Mouse (Mus musculus): ENCODE measurements at regions not wholly inside any gene's neighbourhood (a gene's known extent, or its start where the extent isn't known, plus 50 kb on each side); places are given as distances from the start of the nearest gene placed in this dataset.

DNA sequence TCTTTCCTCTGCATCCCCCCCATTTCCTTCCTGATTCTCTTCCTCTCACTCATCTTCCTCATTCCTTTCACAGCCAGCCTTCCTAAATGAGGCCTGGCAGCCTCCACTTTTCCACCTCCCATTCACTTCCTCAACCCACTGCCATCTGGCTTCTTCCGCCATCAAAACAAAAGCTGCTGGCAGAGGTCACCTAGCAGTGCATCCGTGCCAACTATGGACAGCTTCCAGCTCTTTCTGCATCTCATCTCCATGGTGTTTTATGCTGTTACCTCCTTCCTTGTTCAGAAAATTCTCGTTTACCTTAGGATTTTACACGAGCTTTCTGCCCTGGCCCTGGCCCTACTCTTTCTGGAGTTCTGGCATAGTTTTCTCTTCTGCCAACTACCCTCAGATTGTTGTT lies 262.9 kb upstream of the Rps6ka3 start:
- no peaks in the 10 kb centered on the region for H3K36me3 ChIP-seq (ENCODE audit: control insufficient read depth, insufficient read depth, low read length)
- no peaks in the 10 kb centered on the region for H3K9me3 ChIP-seq (ENCODE audit: control insufficient read depth, low read length)
- H3K4me2 ChIP-seq (ENCODE audit: low read length), result no peak overlapping the region
- ATAC-seq (ENCODE audit: insufficient number of reproducible peaks, insufficient read depth, low FRiP score, low read depth), result no peak
- no peaks in the 10 kb centered on the region for H3K4me1 ChIP-seq (ENCODE audit: control insufficient read depth in 2 of 2, insufficient read depth in 2 of 2, low read length in 2 of 2)
- 60% methylated on average over 4 of the region's 4 CpGs for WGBS
- no peaks in the 10 kb centered on the region for H3K27me3 ChIP-seq (ENCODE audit: control insufficient read depth, insufficient read depth, low read length)
- no peak overlapping the region for H3K4me3 ChIP-seq (ENCODE audit: control insufficient read depth in 1 of 2, insufficient read depth in 1 of 2, low read depth in 1 of 2, low read length in 2 of 2)
- no peak overlapping the region for H3K27ac ChIP-seq (replicated peaks in 1 of 2; ENCODE audit: control insufficient read depth in 1 of 2, insufficient read depth in 1 of 2, low read depth in 2 of 2, low read length in 2 of 2)
- no peak overlapping the region for H3K9ac ChIP-seq (ENCODE audit: low read length)

DNA sequence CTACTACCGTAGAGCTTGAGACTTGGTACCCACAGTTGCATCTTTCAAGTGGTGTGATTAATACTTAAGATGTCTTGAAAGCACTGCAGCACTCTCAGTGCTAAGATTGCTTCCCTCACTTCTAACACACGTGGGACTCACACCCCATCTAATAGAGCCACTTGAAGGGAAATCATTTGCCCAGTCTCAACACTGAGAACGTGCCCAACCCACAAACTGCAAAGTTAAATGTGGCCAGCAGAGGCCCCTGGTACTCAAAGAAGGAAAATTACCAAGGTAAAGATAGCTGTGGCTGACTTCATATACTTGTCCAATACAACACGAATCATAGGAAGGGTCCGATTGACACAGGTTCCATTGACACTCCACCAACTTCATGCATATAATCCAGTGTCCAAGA lies 238.4 kb upstream of the Rps6ka3 start:
- Histone ChIP-seq H3K27me3 (ENCODE audit: control insufficient read depth, insufficient read depth, low read length) (no peaks in the 10 kb centered on the region), H3K4me3 (ENCODE audit: control insufficient read depth in 1 of 2, insufficient read depth in 1 of 2, low read depth in 1 of 2, low read length in 2 of 2) (no peak overlapping the region), H3K4me1 (ENCODE audit: control insufficient read depth in 2 of 2, insufficient read depth in 2 of 2, low read length in 2 of 2) (no peaks in the 10 kb centered on the region), H3K4me2 (ENCODE audit: low read length) (no peak overlapping the region), H3K9ac (ENCODE audit: low read length) (no peak overlapping the region), H3K27ac (replicated peaks in 1 of 2; ENCODE audit: control insufficient read depth in 1 of 2, insufficient read depth in 1 of 2, low read depth in 2 of 2, low read length in 2 of 2) (no peak overlapping the region), H3K9me3 (ENCODE audit: control insufficient read depth, low read length) (no peaks in the 10 kb centered on the region), H3K36me3 (ENCODE audit: control insufficient read depth, insufficient read depth, low read length) (no peaks in the 10 kb centered on the region)
- no peak for ATAC-seq (ENCODE audit: insufficient number of reproducible peaks, insufficient read depth, low FRiP score, low read depth)
- WGBS, result 60% methylated on average over 5 of the region's 5 CpGs

DNA sequence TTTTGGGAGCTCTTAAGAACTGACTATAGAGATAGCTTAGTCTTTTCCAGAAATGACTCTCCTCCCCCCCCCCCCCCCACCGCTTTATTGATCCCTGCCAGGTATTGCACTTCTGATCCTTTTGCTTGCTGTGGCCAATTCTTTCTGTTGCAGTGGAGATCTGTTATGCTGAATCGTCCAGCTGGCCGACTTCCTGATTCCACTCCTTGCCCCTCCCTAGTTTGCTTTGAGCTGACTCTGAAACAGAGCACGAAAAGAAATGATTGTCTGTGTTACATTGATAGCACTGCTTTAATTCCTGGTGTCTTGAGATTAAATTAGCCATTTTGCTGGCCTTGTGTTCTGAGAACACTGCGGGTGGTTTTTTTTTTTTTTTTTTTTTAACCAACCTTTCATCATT lies 233.5 kb upstream of the Rps6ka3 start:
- WGBS, result 57% methylated on average over 5 of the region's 5 CpGs
- H3K9ac ChIP-seq (ENCODE audit: low read length), result no peak overlapping the region
- no peak overlapping the region for H3K4me3 ChIP-seq (ENCODE audit: control insufficient read depth in 1 of 2, insufficient read depth in 1 of 2, low read depth in 1 of 2, low read length in 2 of 2)
- no peaks in the 10 kb centered on the region for H3K36me3 ChIP-seq (ENCODE audit: control insufficient read depth, insufficient read depth, low read length)
- ATAC-seq (ENCODE audit: insufficient number of reproducible peaks, insufficient read depth, low FRiP score, low read depth), result no peak
- no peak overlapping the region for H3K27ac ChIP-seq (replicated peaks in 1 of 2; ENCODE audit: control insufficient read depth in 1 of 2, insufficient read depth in 1 of 2, low read depth in 2 of 2, low read length in 2 of 2)
- H3K27me3 ChIP-seq (ENCODE audit: control insufficient read depth, insufficient read depth, low read length), result no peaks in the 10 kb centered on the region
- H3K4me2 ChIP-seq (ENCODE audit: low read length), result no peak overlapping the region
- no peaks in the 10 kb centered on the region for H3K9me3 ChIP-seq (ENCODE audit: control insufficient read depth, low read length)
- H3K4me1 ChIP-seq (ENCODE audit: control insufficient read depth in 2 of 2, insufficient read depth in 2 of 2, low read length in 2 of 2), result no peaks in the 10 kb centered on the region

DNA sequence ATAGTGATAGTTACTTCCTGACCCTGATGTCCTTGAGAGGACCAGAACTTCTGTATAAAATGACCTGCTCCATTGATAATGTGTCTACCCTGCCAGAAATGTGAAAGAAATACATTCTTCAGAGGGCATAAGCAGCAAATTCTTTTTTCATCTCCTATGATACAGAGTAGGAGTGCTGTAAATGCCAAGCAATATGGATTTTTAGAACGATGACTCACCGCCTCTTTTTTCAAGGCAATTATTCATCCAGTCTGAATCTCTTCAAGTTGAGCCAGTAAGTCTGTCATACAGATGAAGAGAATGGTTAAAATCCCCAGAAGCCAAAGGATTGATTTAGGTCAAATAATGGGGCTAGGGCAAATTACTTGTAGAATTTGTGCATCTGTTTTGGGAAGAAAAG lies 225.4 kb upstream of the Rps6ka3 start:
- H3K4me2 ChIP-seq (ENCODE audit: low read length), result no peak overlapping the region
- no peaks in the 10 kb centered on the region for H3K9me3 ChIP-seq (ENCODE audit: control insufficient read depth, low read length)
- no peaks in the 10 kb centered on the region for H3K36me3 ChIP-seq (ENCODE audit: control insufficient read depth, insufficient read depth, low read length)
- H3K27ac ChIP-seq (replicated peaks in 1 of 2; ENCODE audit: control insufficient read depth in 1 of 2, insufficient read depth in 1 of 2, low read depth in 2 of 2, low read length in 2 of 2), result no peak overlapping the region
- no peak for ATAC-seq (ENCODE audit: insufficient number of reproducible peaks, insufficient read depth, low FRiP score, low read depth)
- H3K4me3 ChIP-seq (ENCODE audit: control insufficient read depth in 1 of 2, insufficient read depth in 1 of 2, low read depth in 1 of 2, low read length in 2 of 2), result no peak overlapping the region
- no peaks in the 10 kb centered on the region for H3K27me3 ChIP-seq (ENCODE audit: control insufficient read depth, insufficient read depth, low read length)
- WGBS, result 84% methylated on average over 2 of the region's 2 CpGs
- H3K9ac ChIP-seq (ENCODE audit: low read length), result no peak overlapping the region
- H3K4me1 ChIP-seq (ENCODE audit: control insufficient read depth in 2 of 2, insufficient read depth in 2 of 2, low read length in 2 of 2), result no peaks in the 10 kb centered on the region

DNA sequence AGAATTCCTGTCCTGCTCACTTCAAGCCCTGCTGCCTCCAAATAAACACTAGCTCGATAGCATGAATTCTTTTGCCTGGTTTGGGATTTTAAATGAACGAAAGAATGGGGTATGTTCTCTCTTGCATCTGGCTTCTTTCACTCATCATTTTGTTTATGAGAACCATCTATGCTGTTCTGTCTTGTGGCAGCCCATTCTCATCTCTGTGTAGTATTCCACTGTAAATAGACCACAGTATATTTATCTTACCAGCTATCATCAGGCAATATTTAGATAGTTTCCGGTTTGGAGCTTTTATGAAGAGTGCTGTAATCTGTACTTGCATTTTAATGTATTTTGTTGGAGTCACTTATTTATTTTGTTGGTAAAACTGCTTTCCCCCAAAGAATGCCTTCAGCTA lies 222.4 kb upstream of the Rps6ka3 start:
- Histone ChIP-seq H3K27ac (replicated peaks in 1 of 2; ENCODE audit: control insufficient read depth in 1 of 2, insufficient read depth in 1 of 2, low read depth in 2 of 2, low read length in 2 of 2) (no peak overlapping the region), H3K36me3 (ENCODE audit: control insufficient read depth, insufficient read depth, low read length) (no peaks in the 10 kb centered on the region), H3K4me3 (ENCODE audit: control insufficient read depth in 1 of 2, insufficient read depth in 1 of 2, low read depth in 1 of 2, low read length in 2 of 2) (no peak overlapping the region), H3K4me2 (ENCODE audit: low read length) (no peak overlapping the region), H3K27me3 (ENCODE audit: control insufficient read depth, insufficient read depth, low read length) (no peaks in the 10 kb centered on the region), H3K4me1 (ENCODE audit: control insufficient read depth in 2 of 2, insufficient read depth in 2 of 2, low read length in 2 of 2) (no peaks in the 10 kb centered on the region), H3K9ac (ENCODE audit: low read length) (no peak overlapping the region), H3K9me3 (ENCODE audit: control insufficient read depth, low read length) (no peaks in the 10 kb centered on the region)
- ATAC-seq (ENCODE audit: insufficient number of reproducible peaks, insufficient read depth, low FRiP score, low read depth), result no peak
- WGBS, result 52% methylated on average over 3 of the region's 3 CpGs

DNA sequence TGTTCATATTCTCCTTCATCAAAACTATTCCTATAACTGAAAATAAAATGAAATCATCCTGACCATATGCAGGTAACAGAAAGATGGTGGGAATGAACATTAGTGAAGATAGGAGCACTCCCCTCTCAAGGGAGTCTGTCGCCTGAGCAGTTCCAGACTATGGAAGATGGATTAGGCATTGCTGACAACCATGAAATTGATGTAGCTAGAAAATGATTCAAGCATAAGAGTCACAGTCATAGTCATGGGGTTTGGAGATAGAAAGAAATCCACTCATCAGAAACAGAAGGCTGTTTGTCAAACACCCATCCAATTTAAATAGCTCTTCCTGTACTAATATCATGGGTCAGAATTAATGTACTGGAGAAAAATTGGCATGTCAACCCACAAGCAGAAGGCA lies 191.2 kb upstream of the Rps6ka3 start:
- Histone ChIP-seq H3K27me3 (ENCODE audit: control insufficient read depth, insufficient read depth, low read length) (no peaks in the 10 kb centered on the region), H3K4me1 (ENCODE audit: control insufficient read depth in 2 of 2, insufficient read depth in 2 of 2, low read length in 2 of 2) (no peaks in the 10 kb centered on the region), H3K36me3 (ENCODE audit: control insufficient read depth, insufficient read depth, low read length) (no peaks in the 10 kb centered on the region), H3K27ac (replicated peaks in 1 of 2; ENCODE audit: control insufficient read depth in 1 of 2, insufficient read depth in 1 of 2, low read depth in 2 of 2, low read length in 2 of 2) (no peak overlapping the region), H3K4me3 (ENCODE audit: control insufficient read depth in 1 of 2, insufficient read depth in 1 of 2, low read depth in 1 of 2, low read length in 2 of 2) (no peak overlapping the region), H3K4me2 (ENCODE audit: low read length) (no peak overlapping the region), H3K9ac (ENCODE audit: low read length) (no peak overlapping the region), H3K9me3 (ENCODE audit: control insufficient read depth, low read length) (no peaks in the 10 kb centered on the region)
- no peak for ATAC-seq (ENCODE audit: insufficient number of reproducible peaks, insufficient read depth, low FRiP score, low read depth)
- WGBS, result 81% methylated on average over 1 of the region's 1 CpGs

DNA sequence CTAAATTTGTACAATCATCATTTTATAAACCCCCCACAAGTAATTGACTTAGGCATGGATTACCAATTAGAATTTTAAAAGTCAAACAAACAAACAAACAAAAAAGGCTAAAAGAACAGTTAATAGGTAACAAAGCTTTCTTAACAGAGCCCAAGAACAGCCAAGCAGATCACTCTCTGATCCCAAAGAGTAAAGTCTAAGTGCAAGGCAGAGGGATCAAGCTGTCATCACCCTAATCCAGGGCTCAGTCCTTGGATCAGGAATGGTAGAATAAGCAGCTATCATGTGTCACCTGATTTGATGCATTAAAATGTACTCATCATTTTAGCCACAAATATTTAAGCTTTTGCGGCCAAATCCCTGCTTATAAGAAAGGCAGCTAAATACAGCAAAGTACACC lies 183.8 kb upstream of the Rps6ka3 start:
- ATAC-seq (ENCODE audit: insufficient number of reproducible peaks, insufficient read depth, low FRiP score, low read depth), result no peak
- Histone ChIP-seq H3K36me3 (ENCODE audit: control insufficient read depth, insufficient read depth, low read length) (no peaks in the 10 kb centered on the region), H3K27ac (replicated peaks in 1 of 2; ENCODE audit: control insufficient read depth in 1 of 2, insufficient read depth in 1 of 2, low read depth in 2 of 2, low read length in 2 of 2) (no peak overlapping the region), H3K27me3 (ENCODE audit: control insufficient read depth, insufficient read depth, low read length) (no peaks in the 10 kb centered on the region), H3K9ac (ENCODE audit: low read length) (no peak overlapping the region), H3K4me3 (ENCODE audit: control insufficient read depth in 1 of 2, insufficient read depth in 1 of 2, low read depth in 1 of 2, low read length in 2 of 2) (no peak overlapping the region), H3K4me2 (ENCODE audit: low read length) (no peak overlapping the region), H3K4me1 (ENCODE audit: control insufficient read depth in 2 of 2, insufficient read depth in 2 of 2, low read length in 2 of 2) (no peaks in the 10 kb centered on the region), H3K9me3 (ENCODE audit: control insufficient read depth, low read length) (no peaks in the 10 kb centered on the region)
- WGBS, result 79% methylated on average over 1 of the region's 1 CpGs

DNA sequence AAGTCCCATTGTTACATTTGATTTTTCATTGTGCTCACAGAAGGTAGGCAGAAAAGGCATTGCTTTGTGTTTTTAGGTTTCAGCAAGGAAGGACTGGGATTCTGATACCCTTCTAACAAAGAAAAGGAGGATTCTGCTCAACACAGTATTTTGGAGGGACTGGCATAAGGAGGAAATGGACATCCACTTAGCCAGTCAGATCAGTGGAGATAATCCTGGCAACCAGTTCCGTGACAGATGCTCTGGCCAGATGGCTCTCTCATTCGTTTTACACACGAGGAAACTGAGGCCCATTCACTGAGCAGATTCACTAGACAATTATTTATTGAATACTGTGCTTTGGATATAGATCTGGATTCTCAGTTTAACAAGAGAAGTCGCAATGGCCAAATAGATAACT lies 178.2 kb upstream of the Rps6ka3 start:
- H3K27me3 ChIP-seq (ENCODE audit: control insufficient read depth, insufficient read depth, low read length), result no peaks in the 10 kb centered on the region
- no peak overlapping the region for H3K4me2 ChIP-seq (ENCODE audit: low read length)
- 61% methylated on average over 4 of the region's 4 CpGs for WGBS
- H3K27ac ChIP-seq (replicated peaks in 1 of 2; ENCODE audit: control insufficient read depth in 1 of 2, insufficient read depth in 1 of 2, low read depth in 2 of 2, low read length in 2 of 2), result no peak overlapping the region
- no peaks in the 10 kb centered on the region for H3K36me3 ChIP-seq (ENCODE audit: control insufficient read depth, insufficient read depth, low read length)
- no peaks in the 10 kb centered on the region for H3K4me1 ChIP-seq (ENCODE audit: control insufficient read depth in 2 of 2, insufficient read depth in 2 of 2, low read length in 2 of 2)
- no peak overlapping the region for H3K9ac ChIP-seq (ENCODE audit: low read length)
- H3K4me3 ChIP-seq (ENCODE audit: control insufficient read depth in 1 of 2, insufficient read depth in 1 of 2, low read depth in 1 of 2, low read length in 2 of 2), result no peak overlapping the region
- H3K9me3 ChIP-seq (ENCODE audit: control insufficient read depth, low read length), result no peaks in the 10 kb centered on the region
- no peak for ATAC-seq (ENCODE audit: insufficient number of reproducible peaks, insufficient read depth, low FRiP score, low read depth)

Measured in heart, embryonic 14.5 days (tissue).